Mouse (Mus musculus): ENCODE data around the gene Slc22a7. TPM values are rescaled to one million over a fixed set of nuclear protein-coding genes. Genes with fewer than 3 reads are reported as not detected.

Slc22a7 gene
- polyA plus RNA-seq, 1 experiment from 2014 or later, result not detected

DNA sequence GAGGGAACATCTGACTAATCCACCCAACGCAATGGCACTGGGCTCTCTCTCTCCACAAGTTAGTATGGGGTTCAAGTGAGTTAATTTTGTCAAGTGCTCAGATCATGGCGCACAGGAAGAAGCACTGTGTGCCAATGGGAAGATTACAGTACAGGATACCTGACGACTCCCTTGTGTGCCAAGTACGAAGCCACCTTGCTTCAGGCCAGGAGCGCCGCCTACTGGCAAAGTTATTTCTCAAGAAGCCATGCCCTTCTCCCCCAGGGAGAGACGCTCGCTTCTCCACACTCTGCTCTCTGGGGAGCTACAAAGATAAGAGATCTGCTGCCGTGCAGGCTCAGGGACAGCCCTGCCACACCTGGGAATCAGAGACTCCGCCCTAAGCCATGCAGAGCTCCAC lies 19.5 kb upstream of the Slc22a7 start:
- no peak overlapping the region for H3K27ac ChIP-seq
- H3K36me3 ChIP-seq (replicated peaks), result peaks cover 10% of the 10 kb centered on the region
- no peaks in the 10 kb centered on the region for H3K9me3 ChIP-seq
- H3K27me3 ChIP-seq (ENCODE audit: poor library complexity, severe bottlenecking), result peaks cover 98% of the 10 kb centered on the region
- H3K4me3 ChIP-seq, result no peak overlapping the region
- peaks cover 58% of the 10 kb centered on the region for H3K4me1 ChIP-seq
- DNase-seq (ENCODE audit: extremely low spot score, low spot score), result no peak
- 15% methylated on average over 10 of the region's 10 CpGs for WGBS

DNA sequence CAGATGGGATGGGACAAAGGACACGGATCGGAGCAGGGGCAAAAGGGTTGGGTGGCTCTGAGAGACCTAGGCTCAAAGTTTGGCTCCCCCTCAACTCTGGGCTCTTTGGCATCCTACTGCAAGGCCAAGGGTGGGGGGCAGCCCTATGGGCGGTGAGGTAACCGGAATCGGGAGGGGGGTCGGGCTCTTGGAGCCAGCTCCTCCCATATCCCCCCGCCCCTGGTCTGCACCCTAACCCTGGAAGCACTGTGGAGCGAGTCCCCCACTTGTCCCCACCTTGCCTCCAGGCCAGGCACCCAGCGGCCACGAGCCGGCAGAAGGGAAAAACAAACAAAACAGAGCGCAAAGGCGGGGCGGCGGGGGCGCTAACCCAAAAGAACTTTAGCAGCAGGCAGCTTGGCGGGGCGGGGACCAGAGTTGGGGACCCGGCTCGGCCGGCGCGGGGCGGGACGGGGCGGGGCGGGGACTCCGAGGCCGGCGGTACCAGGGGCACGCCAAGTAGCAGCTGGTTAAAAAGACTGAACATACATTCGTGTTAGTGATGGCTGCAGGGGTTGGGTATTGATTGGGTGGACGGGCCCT lies 16.9 kb upstream of the Slc22a7 start:
- H3K27ac ChIP-seq, result peak overlapping the region; percentile 79

DNA sequence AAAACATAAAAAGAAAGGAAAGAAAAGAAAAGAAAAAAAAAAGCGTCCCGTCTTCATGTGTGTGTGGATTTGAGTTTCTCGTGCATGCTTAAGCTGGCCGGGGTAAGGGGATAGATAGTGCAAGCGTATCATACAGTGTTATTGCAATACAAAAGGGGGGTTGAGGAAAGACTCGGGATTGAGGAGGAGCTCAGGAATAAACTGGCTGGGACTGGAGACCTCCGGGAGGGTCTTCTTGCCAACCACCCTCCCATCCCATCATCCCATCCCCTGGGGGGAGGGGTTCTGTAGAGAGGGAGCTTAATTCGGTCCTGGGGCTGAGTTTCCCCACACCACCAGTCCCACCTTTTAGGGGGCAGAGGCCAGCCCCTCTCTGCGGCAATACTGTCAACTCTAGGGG lies 16.3 kb upstream of the Slc22a7 start:
- H3K27me3 ChIP-seq (ENCODE audit: poor library complexity, severe bottlenecking), result peaks cover 79% of the 10 kb centered on the region
- 0 out of 2 replicates have a peak, but pooled peaks cover 2% of the 10 kb centered on the region for H3K36me3 ChIP-seq (replicated peaks)
- DNase-seq (ENCODE audit: extremely low spot score, low spot score), result no peak
- 2% methylated on average over 9 of the region's 9 CpGs for WGBS
- H3K9me3 ChIP-seq, result no peaks in the 10 kb centered on the region
- H3K4me1 ChIP-seq, result peaks cover 52% of the 10 kb centered on the region
- peak overlapping the region; percentile 79 for H3K27ac ChIP-seq
- peak overlapping the region; percentile 61 for H3K4me3 ChIP-seq

More for the DNA sequence above, 16.9 kb upstream of the Slc22a7 start:
- Histone ChIP-seq H3K36me3 (replicated peaks) (peaks cover 7% of the 10 kb centered on the region), H3K4me1 (peaks cover 52% of the 10 kb centered on the region), H3K27me3 (ENCODE audit: poor library complexity, severe bottlenecking) (peaks cover 85% of the 10 kb centered on the region), H3K9me3 (no peaks in the 10 kb centered on the region), H3K4me3 (peak overlapping the region; percentile 61)
- 1% methylated on average over 33 of the region's 33 CpGs for WGBS
- DNase-seq (ENCODE audit: extremely low spot score, low spot score), result peak; percentile 52

DNA sequence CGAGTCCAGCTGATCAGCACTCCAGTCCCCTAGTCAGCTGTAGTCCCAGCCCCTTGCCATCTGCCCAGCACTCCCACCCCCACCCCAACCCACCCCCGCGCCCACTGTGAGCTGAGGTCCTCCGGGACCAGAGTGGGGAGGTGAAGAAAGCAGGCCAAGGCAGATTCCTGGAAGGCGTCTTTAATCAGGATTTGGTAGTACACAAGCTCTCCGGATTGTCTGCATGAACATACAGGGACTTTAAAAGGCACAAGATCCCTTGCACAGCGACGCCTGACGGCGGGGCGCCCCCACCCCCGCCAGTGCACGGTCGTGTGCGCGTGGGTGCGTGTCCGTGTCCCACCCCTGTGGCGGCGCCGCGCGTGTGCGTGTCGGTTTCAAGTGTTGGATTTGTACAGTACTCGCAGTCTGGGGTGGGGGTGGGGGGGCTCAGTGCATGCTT lies 15.7 kb upstream of the Slc22a7 start:
- no peak for DNase-seq (ENCODE audit: extremely low spot score, low spot score)
- H3K27me3 ChIP-seq (ENCODE audit: poor library complexity, severe bottlenecking), result peaks cover 73% of the 10 kb centered on the region
- 0 out of 2 replicates have a peak, but pooled peaks cover 2% of the 10 kb centered on the region for H3K36me3 ChIP-seq (replicated peaks)
- 0 out of 2 replicates have a peak overlapping the region, but pooled peaks have one; percentile 79 for H3K27ac ChIP-seq
- H3K4me1 ChIP-seq, result peaks cover 52% of the 10 kb centered on the region
- 2% methylated on average over 26 of the region's 26 CpGs for WGBS
- H3K9me3 ChIP-seq, result no peaks in the 10 kb centered on the region
- peak overlapping the region; percentile 61 for H3K4me3 ChIP-seq

DNA sequence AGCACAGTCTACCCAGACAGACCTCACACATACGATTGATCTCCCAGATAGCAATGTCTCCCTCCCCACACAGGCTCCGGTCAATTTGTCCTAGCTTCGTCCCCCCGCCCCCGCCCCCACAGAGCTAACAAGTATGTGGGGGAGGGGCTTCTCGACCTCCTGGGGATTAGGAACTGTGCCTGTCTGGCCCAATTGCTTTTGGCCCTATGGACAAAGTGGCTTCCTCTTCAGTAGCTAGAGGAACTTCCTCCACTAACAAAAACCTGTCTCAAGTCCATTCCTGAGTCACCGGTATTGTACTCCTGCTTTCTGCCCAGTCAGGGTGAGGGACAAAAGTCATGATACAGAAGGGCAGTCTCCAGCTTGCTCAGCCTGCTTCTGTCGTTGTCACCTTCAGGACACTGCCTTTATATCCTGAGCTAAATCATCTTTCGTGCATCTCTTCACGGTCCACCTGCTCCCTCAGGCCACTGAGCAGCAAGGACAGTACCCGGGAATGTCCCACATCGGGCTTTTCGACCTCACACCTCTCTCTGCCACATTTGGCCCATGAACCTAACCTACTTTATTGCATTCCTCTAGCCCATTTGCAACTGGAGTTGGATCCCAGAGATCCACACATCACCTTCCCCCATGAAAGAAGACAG lies 15.2 kb upstream of the Slc22a7 start:
- 5% methylated on average over 13 of the region's 13 CpGs for WGBS
- no peak overlapping the region for H3K27ac ChIP-seq
- no peak for DNase-seq (ENCODE audit: extremely low spot score, low spot score)
- H3K27me3 ChIP-seq (ENCODE audit: poor library complexity, severe bottlenecking), result peaks cover 68% of the 10 kb centered on the region
- peaks cover 49% of the 10 kb centered on the region for H3K4me1 ChIP-seq
- no peaks in the 10 kb centered on the region for H3K9me3 ChIP-seq
- peak overlapping the region; percentile 61; the same call in 1 of the 2 replicates for H3K4me3 ChIP-seq
- H3K36me3 ChIP-seq (replicated peaks), result 0 out of 2 replicates have a peak, but pooled peaks cover 2% of the 10 kb centered on the region

DNA sequence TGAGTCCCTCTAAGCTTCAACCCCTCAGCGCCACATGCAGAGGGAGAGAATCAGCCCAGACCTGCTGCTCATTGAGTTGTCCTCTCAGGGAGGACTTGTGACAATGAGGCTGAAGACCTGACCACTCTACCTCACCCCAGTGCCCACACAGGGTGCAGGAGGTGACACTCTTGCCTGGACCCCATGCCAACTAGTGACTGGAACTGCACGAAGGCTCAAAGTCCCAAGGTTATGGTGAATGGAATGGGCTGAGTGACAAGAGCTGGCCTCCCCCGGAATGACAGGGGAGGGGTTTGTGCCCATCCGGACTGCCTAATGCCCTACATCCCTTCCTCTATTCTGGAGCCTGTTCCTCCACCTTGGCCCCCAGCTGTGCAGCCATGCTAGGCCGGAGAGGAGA lies 14.4 kb upstream of the Slc22a7 start:
- Histone ChIP-seq H3K9me3 (no peaks in the 10 kb centered on the region), H3K36me3 (replicated peaks) (0 out of 2 replicates have a peak, but pooled peaks cover 2% of the 10 kb centered on the region), H3K4me1 (peaks cover 48% of the 10 kb centered on the region), H3K27me3 (ENCODE audit: poor library complexity, severe bottlenecking) (peaks cover 67% of the 10 kb centered on the region), H3K27ac (no peak overlapping the region), H3K4me3 (no peak overlapping the region)
- DNase-seq (ENCODE audit: extremely low spot score, low spot score), result no peak
- WGBS, result 36% methylated on average over 5 of the region's 5 CpGs

DNA sequence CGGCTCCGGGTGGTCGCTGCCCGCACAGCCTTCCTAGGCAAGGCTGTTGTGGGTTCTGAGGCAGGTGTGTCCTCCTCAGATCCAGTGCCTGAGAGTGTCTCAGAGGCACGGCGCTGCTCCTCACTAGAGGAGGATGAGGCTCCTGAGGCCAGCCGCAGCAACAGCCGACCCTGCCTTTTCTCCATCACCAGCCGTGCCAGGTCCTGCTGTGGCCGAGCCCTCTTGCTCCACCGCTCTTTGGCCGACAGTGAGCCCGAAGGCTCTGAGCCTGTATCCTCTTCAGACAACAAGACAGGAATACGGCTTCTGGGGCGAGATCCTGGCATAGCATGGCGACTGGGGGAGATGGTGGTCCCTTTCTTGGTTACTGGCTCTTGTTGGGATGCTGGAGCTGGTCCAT lies 8.0 kb upstream of the Slc22a7 start:
- WGBS, result 91% methylated on average over 16 of the region's 16 CpGs
- Histone ChIP-seq H3K4me3 (no peak overlapping the region), H3K27ac (no peak overlapping the region), H3K36me3 (replicated peaks) (no peaks in the 10 kb centered on the region), H3K27me3 (ENCODE audit: poor library complexity, severe bottlenecking) (peaks cover 71% of the 10 kb centered on the region), H3K4me1 (peaks cover 38% of the 10 kb centered on the region), H3K9me3 (no peaks in the 10 kb centered on the region)
- DNase-seq (ENCODE audit: extremely low spot score, low spot score), result no peak

DNA sequence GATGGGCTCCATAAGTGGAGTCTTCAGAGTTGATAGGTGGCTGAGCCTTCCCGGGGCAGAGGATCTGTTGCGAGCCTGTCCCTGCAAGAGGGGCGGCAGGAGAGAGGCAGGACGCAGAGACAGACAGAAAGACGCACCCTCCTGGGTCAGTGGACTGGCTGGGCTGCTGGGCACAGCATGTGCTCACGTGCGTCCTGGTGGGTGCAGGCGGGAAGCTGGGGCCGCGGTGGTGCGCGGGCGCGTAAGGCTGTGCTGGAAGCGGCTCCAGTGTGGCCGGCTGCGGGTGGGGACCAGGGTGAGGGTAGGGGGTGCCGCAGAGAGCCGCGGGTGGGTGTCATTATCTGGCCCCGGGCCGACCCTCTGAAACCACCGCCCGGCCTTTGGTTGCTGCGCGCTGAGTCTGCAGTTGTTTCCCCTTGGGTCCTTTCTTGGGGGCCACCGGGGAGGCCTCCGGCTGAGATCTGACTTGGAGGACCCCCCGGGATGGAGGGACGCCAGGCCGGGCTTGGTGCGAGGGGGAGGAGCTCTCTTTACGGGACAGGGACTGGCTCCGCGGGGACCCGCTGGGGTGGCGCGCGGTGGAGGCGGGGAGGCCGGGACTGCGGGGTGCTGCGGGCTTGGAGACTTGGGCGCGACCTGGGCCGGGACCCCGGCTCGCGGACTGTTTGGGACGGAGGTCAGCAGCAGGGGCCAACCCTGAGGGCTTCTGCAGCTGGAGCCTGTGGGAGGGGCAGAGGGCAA lies 6.8 kb upstream of the Slc22a7 start:
- Histone ChIP-seq H3K4me1 (peaks cover 38% of the 10 kb centered on the region), H3K36me3 (replicated peaks) (no peaks in the 10 kb centered on the region), H3K27me3 (ENCODE audit: poor library complexity, severe bottlenecking) (peaks cover 78% of the 10 kb centered on the region), H3K9me3 (no peaks in the 10 kb centered on the region), H3K27ac (peak overlapping the region; percentile 74), H3K4me3 (peak overlapping the region; percentile 52)
- under 1% methylated on average over 46 of the region's 50 CpGs for WGBS
- no peak for DNase-seq (ENCODE audit: extremely low spot score, low spot score)

DNA sequence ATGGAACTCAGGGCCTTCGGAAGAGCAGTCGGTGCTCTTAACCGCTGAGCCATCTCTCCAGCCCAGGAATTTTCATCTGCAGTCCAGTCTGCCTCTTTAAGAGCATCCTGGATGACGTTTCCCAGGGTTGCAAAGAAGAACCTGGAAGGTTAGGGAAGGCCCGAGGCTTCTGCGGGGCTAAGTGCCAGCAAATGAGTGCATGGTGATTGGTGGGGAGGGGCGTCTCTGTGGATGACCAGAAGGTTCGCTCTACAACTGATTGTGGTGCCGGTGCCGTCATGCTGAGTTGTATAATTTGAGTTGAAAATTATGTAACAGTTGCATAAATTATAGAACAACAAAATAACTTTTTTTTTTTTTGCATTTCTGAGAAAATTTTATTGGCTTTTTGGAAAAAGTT lies 919 bp upstream of the Slc22a7 start:
- no peak overlapping the region for H3K27ac ChIP-seq
- no peak overlapping the region for H3K4me3 ChIP-seq
- peaks cover 26% of the 10 kb centered on the region for H3K4me1 ChIP-seq
- 94% methylated on average over 10 of the region's 10 CpGs for WGBS
- DNase-seq (ENCODE audit: extremely low spot score, low spot score), result no peak
- H3K9me3 ChIP-seq, result no peaks in the 10 kb centered on the region
- H3K27me3 ChIP-seq (ENCODE audit: poor library complexity, severe bottlenecking), result peaks cover 78% of the 10 kb centered on the region
- no peaks in the 10 kb centered on the region for H3K36me3 ChIP-seq (replicated peaks)

DNA sequence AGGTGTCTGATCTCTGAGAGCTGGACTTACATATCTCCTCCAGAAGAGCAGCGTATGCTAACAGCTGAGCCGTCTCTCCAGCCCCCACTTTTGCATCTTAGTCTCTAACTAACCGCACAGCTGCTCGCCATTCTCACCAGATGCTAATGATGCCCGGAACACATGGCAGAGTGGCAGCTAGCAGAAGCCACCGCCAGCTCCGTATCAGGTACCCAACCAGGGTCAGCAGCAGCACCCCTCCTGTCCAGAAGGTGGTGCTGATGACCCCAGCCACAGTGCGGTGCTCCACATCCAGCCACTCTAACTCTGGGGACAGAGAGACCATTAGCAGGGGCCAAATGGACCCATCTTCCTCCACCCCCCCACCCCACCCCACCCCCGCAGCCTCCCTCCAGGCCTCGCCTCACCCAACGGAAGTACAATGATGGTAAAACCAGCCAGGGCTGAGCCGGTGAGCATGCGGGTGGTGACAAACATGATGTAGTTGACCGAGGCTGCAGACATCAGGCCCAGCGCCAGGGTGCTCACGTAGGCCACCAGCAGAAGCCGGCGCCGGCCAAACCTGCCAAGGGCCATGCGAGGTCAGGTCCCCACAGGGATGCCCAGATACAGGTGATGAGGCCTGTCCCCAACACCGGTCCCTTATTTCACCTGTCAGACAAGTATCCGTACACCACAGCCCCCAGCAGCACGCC lies 1.4 kb downstream of the Slc22a7 start:
- Histone ChIP-seq H3K27ac (no peak overlapping the region), H3K27me3 (ENCODE audit: poor library complexity, severe bottlenecking) (peaks cover 67% of the 10 kb centered on the region), H3K9me3 (no peaks in the 10 kb centered on the region), H3K36me3 (replicated peaks) (no peaks in the 10 kb centered on the region), H3K4me3 (peak overlapping the region; percentile 34), H3K4me1 (peaks cover 22% of the 10 kb centered on the region)
- 33% methylated on average over 23 of the region's 23 CpGs for WGBS
- no peak for DNase-seq (ENCODE audit: extremely low spot score, low spot score)

DNA sequence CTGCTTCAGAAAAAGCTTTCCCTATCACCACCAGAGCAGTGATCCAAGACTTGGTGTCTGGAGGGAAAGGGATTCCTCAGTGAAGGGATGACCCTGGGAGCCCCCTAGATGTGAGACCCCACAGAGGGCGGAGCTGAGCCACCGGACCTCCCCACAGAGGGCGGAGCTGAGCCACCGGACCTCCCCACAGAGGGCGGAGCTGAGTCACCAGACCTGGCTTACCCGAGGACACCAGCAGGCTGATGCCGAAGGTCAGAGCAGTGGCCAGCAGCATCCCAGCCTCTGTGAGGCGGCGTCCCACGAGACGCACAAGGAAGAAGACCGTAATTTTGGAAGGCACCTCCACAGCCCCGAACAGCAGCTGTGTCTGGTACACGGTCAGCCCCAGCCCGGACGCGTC lies 4.6 kb downstream of the Slc22a7 start:
- no peaks in the 10 kb centered on the region for H3K36me3 ChIP-seq (replicated peaks)
- H3K4me3 ChIP-seq, result peak overlapping the region; percentile 44
- H3K9me3 ChIP-seq, result no peaks in the 10 kb centered on the region
- peaks cover 75% of the 10 kb centered on the region for H3K27me3 ChIP-seq (ENCODE audit: poor library complexity, severe bottlenecking)
- H3K4me1 ChIP-seq, result peaks cover 33% of the 10 kb centered on the region
- WGBS, result 3% methylated on average over 17 of the region's 17 CpGs
- H3K27ac ChIP-seq, result peak overlapping the region; percentile 73
- DNase-seq (ENCODE audit: extremely low spot score, low spot score), result no peak

DNA sequence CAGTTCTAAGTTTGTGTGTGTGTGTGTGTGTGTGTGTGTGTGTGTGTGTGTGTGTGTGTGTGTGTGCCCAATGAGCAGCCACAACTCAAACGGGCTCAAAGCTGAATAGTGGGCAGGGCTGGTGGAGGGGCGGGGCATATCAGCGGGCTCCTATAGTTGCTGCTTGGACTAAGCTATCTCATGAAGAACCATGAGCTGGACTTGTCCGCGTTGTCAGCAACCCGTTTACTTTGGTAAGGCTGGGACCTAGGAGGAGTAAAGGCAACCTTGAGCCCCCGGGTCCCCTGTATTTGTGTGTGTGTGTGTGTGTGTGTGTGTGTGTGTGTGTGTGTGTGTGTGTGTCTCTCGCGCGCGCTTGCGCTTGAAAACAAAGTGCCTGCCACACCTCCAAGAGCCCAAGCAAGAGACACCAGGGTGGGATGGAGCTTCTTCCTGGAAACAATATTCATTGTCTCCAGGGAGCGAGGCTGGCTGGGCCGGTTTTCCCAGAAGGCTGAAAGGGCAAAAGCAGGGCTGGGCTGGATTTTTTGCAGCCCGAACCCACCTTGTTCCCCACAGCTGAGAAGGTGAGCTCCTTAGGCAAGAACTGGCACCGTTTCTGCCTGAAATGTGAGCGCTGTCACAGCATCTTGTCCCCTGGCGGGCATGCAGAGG lies 9.4 kb downstream of the Slc22a7 start, which contains the start of gene Crip3:
TSS of gene Crip3 (plus strand) at position 166 of the 654 bp plus-strand sequence.
- H3K4me1 ChIP-seq, result peaks cover 19% of the 10 kb centered on the region
- no peak for DNase-seq (ENCODE audit: extremely low spot score, low spot score)
- no peaks in the 10 kb centered on the region for H3K9me3 ChIP-seq
- 8% methylated on average over 18 of the region's 18 CpGs for WGBS
- H3K27me3 ChIP-seq (ENCODE audit: poor library complexity, severe bottlenecking), result peaks cover 31% of the 10 kb centered on the region
- H3K4me3 ChIP-seq, result peak within 1 kb of the TSS; percentile 44
- H3K27ac ChIP-seq, result no peak within 1 kb of the TSS
- no peaks in the 10 kb centered on the region for H3K36me3 ChIP-seq (replicated peaks)
